Mouse (Mus musculus) limb, embryonic 11.5 days (tissue): Measurements from ENCODE around the gene Rbm8a. TPM values are rescaled to one million over a fixed set of nuclear protein-coding genes. Genes with fewer than 3 reads are reported as not detected.

Experiments
- ATAC-seq: fragments of 200-750 bp; cut with Nextera tagmentation; 2 replicates; pipeline ENCODE4 v1.8.0; 2017; ENCODE audit warnings: low read depth; ENCODE audit not compliant: insufficient number of reproducible peaks, low FRiP score, low TSS enrichment
- DNase-seq: peaks from one replicate; pipeline ENCODE4 v3.0.0-alpha.2; 2015; ENCODE audit warnings: low spot score
- H3K27ac ChIP-seq: fragments of 300-500 bp; sonication (generic); replicated peaks from 2 replicates; pipeline ENCODE4 v1.5.1; 2014; ENCODE audit warnings: low read depth, mild to moderate bottlenecking, low read length
- H3K27me3 ChIP-seq: fragments of 300-500 bp; sonication (generic); 2 replicates; pipeline ENCODE4 v1.6.1; 2014; ENCODE audit warnings: mild to moderate bottlenecking, low read length, mixed read lengths; ENCODE audit not compliant: control insufficient read depth, insufficient read depth
- H3K36me3 ChIP-seq: fragments of 300-500 bp; sonication (generic); 2 replicates; pipeline ENCODE4 v1.6.1; 2014; ENCODE audit warnings: mild to moderate bottlenecking, low read length, moderate library complexity, mixed read lengths; ENCODE audit not compliant: control insufficient read depth, insufficient read depth
- H3K4me1 ChIP-seq: fragments of 300-500 bp; sonication (generic); 2 replicates; pipeline ENCODE4 v1.6.1; 2014; ENCODE audit warnings: low read length, mixed read lengths; ENCODE audit not compliant: control insufficient read depth, insufficient read depth
- H3K4me2 ChIP-seq: fragments of 300-500 bp; sonication (generic); 2 replicates; pipeline ENCODE4 v1.6.1; 2014; ENCODE audit warnings: low read depth, mild to moderate bottlenecking, moderate library complexity; ENCODE audit not compliant: severe bottlenecking
- H3K4me3 ChIP-seq: fragments of 300-500 bp; sonication (generic); 2 replicates; pipeline ENCODE4 v1.5.1; 2014; ENCODE audit warnings: low read depth, low read length
- H3K9ac ChIP-seq: fragments of 300-500 bp; sonication (generic); 2 replicates; pipeline ENCODE4 v1.6.1; 2014; ENCODE audit warnings: mild to moderate bottlenecking, low read length
- H3K9me3 ChIP-seq: fragments of 300-500 bp; sonication (generic); 2 replicates; pipeline ENCODE4 v1.6.1; 2016; ENCODE audit warnings: low read length; ENCODE audit not compliant: control insufficient read depth
- WGBS: fragments of 180-500 bp; shearing (Covaris S2); extraction: QIAGEN DNeasy Blood & Tissue Kit; methylation state at CpG from one replicate; pipeline ENCODE4 v1.1.7; 2014; 5-methylcytosine and 5-hydroxymethylcytosine counted together
- polyA plus RNA-seq: library from polyadenylated mRNA; unstranded; fragments of >200 nt; fragmentation: Nextera tagmentation; extraction: Ambion mirVana; gene quantifications from 2 replicates; pipeline ENCODE4 v1.2.1, GENCODE M21; 2014

Gene Rbm8a
- 240 and 241 TPM in 2 replicates for polyA plus RNA-seq

GRCm38 (mm10) chr3:96629729-96630600 lies at the start of gene Rbm8a:
Rbm8a (plus strand) TSS chr3:96629933.
- Histone ChIP-seq H3K27me3 (no peaks in the 10 kb centered on the region), H3K4me3 (peak within 1 kb of the TSS; percentile 74), H3K9ac (peak within 1 kb of the TSS; percentile 77), H3K4me1 (peaks cover 8% of the 10 kb centered on the region; the same call in 1 of the 2 replicates), H3K27ac (no peak within 1 kb of the TSS), H3K9me3 (peaks cover 2% of the 10 kb centered on the region; the same call in 1 of the 2 replicates), H3K36me3 (peaks cover 7% of the 10 kb centered on the region; the same call in 1 of the 2 replicates), H3K4me2 (peak within 1 kb of the TSS; percentile 62)
- ATAC-seq = peak; percentile 91
- peak; percentile 98 for DNase-seq
- whole genome bisulfite sequencing = 1% methylated on average over 48 of the region's 48 CpGs

GRCm38 (mm10) chr3:96581141-96581540 lies 48.6 kb upstream of the Rbm8a start:
- H3K4me3 ChIP-seq = no peak overlapping the region
- 41% methylated on average over 6 of the region's 6 CpGs for WGBS
- H3K9me3 ChIP-seq = no peaks in the 10 kb centered on the region
- no peaks in the 10 kb centered on the region for H3K36me3 ChIP-seq
- no peak overlapping the region for H3K4me2 ChIP-seq
- H3K27me3 ChIP-seq = no peaks in the 10 kb centered on the region
- H3K9ac ChIP-seq = no peak overlapping the region
- peaks cover 14% of the 10 kb centered on the region for H3K4me1 ChIP-seq
- no peak overlapping the region for H3K27ac ChIP-seq
- DNase-seq (no peak), ATAC-seq (no peak)

GRCm38 (mm10) chr3:96581771-96582515 lies 47.8 kb upstream of the Rbm8a start:
- WGBS = 83% methylated on average over 16 of the region's 16 CpGs

GRCm38 (mm10) chr3:96583386-96583785 lies 46.3 kb upstream of the Rbm8a start:
- H3K36me3 ChIP-seq = no peaks in the 10 kb centered on the region
- H3K9me3 ChIP-seq = no peaks in the 10 kb centered on the region
- no peak overlapping the region for H3K9ac ChIP-seq
- H3K27ac ChIP-seq = no peak overlapping the region
- no peak overlapping the region for H3K4me3 ChIP-seq
- no peak overlapping the region for H3K4me2 ChIP-seq
- WGBS = 93% methylated on average over 5 of the region's 5 CpGs
- H3K4me1 ChIP-seq = 0 out of 2 replicates have a peak, but pooled peaks cover 3% of the 10 kb centered on the region
- ATAC-seq (no peak), DNase-seq (no peak)
- H3K27me3 ChIP-seq = no peaks in the 10 kb centered on the region

More at GRCm38 (mm10) chr3:96581771-96582515, 47.8 kb upstream of the Rbm8a start:
- Histone ChIP-seq H3K4me2 (no peak overlapping the region), H3K4me3 (no peak overlapping the region), H3K36me3 (no peaks in the 10 kb centered on the region), H3K9me3 (no peaks in the 10 kb centered on the region), H3K27ac (no peak overlapping the region), H3K9ac (no peak overlapping the region), H3K4me1 (peaks cover 6% of the 10 kb centered on the region; the same call in 1 of the 2 replicates), H3K27me3 (no peaks in the 10 kb centered on the region)
- no peak for DNase-seq
- no peak for ATAC-seq

- no peaks in the 10 kb centered on the region for H3K36me3 ChIP-seq
- DNase-seq (no peak), ATAC-seq (no peak)
- no peak overlapping the region for H3K27ac ChIP-seq
- no peak overlapping the region for H3K4me3 ChIP-seq
- H3K4me1 ChIP-seq = no peaks in the 10 kb centered on the region; the same call in 1 of the 2 replicates
- H3K27me3 ChIP-seq = peaks cover 4% of the 10 kb centered on the region
- H3K4me2 ChIP-seq = no peak overlapping the region
- WGBS = 86% methylated on average over 4 of the region's 4 CpGs
- no peaks in the 10 kb centered on the region for H3K9me3 ChIP-seq
- H3K9ac ChIP-seq = no peak overlapping the region
Measured at GRCm38 (mm10) chr3:96590657-96591056, 39.1 kb upstream of the Rbm8a start.

GRCm38 (mm10) chr3:96593374-96593773 lies 36.4 kb upstream of the Rbm8a start:
- Histone ChIP-seq H3K27me3 (peaks cover 10% of the 10 kb centered on the region), H3K9ac (peak overlapping the region; percentile 69), H3K4me1 (peaks cover 12% of the 10 kb centered on the region; the same call in 1 of the 2 replicates), H3K36me3 (no peaks in the 10 kb centered on the region), H3K4me3 (peak overlapping the region; percentile 66), H3K9me3 (no peaks in the 10 kb centered on the region), H3K4me2 (peak overlapping the region; percentile 61), H3K27ac (no peak overlapping the region)
- WGBS = 2% methylated on average over 10 of the region's 10 CpGs
- DNase-seq (no peak), ATAC-seq (no peak)

GRCm38 (mm10) chr3:96593790-96594560 lies 35.8 kb upstream of the Rbm8a start, which contains the start of gene Polr3gl:
Polr3gl (minus strand) TSS chr3:96594181.
- Histone ChIP-seq H3K4me2 (peak within 1 kb of the TSS; percentile 61), H3K4me3 (peak within 1 kb of the TSS; percentile 66), H3K36me3 (no peaks in the 10 kb centered on the region), H3K9ac (peak within 1 kb of the TSS; percentile 69), H3K9me3 (no peaks in the 10 kb centered on the region), H3K27ac (no peak within 1 kb of the TSS; the same call in 1 of the 2 replicates), H3K4me1 (peaks cover 16% of the 10 kb centered on the region; the same call in 1 of the 2 replicates), H3K27me3 (peaks cover 10% of the 10 kb centered on the region)
- WGBS = under 1% methylated on average over 38 of the region's 38 CpGs
- ATAC-seq = peak; percentile 73
- DNase-seq = peak; percentile 95
